Mouse (Mus musculus) thymus, postnatal 36 days (tissue): Measurements from ENCODE around the gene Cstf3.
"Not testable (repeated sequence)": the region's sequence is repeated elsewhere in the genome, so short reads cannot be mapped to it uniquely, and the experiment has no call there.

Source experiments
- DNase-seq, 2 experiments: peaks; one replicate each; pipeline ENCODE4 v3.0.0; 2022; ENCODE audit warnings: mixed read lengths in 2 of 2

The Cstf3 gene

GRCm38 (mm10) chr2:104590068-104590828 is at the start of gene Cstf3:
Gene Cstf3 (plus strand): TSS chr2:104590523.
- DNase-seq = peak; percentile 96 to 97

GRCm38 (mm10) chr2:104556711-104557110 is 33.6 kb upstream of the Cstf3 start:
- not testable (repeated sequence) for DNase-seq

- DNase-seq = no peak
These were observed 32.6 kb upstream of the Cstf3 start for GRCm38 (mm10) chr2:104557722-104558121.

GRCm38 (mm10) chr2:104558326-104558725 is 32.0 kb upstream of the Cstf3 start:
- no peak for DNase-seq

GRCm38 (mm10) chr2:104558938-104559337 is 31.4 kb upstream of the Cstf3 start:
- DNase-seq = no peak

GRCm38 (mm10) chr2:104559591-104560380 is 30.5 kb upstream of the Cstf3 start:
- DNase-seq = no peak

GRCm38 (mm10) chr2:104561386-104561785 is 28.9 kb upstream of the Cstf3 start:
- no peak for DNase-seq

GRCm38 (mm10) chr2:104561986-104562532 is 28.3 kb upstream of the Cstf3 start:
- DNase-seq = no peak

- DNase-seq = no peak
These were observed 18.3 kb upstream of the Cstf3 start for GRCm38 (mm10) chr2:104572066-104572465.

- no peak for DNase-seq
These were observed 14.1 kb upstream of the Cstf3 start for GRCm38 (mm10) chr2:104576216-104576615.

- DNase-seq = no peak
These were observed 12.3 kb upstream of the Cstf3 start for GRCm38 (mm10) chr2:104578021-104578420.

- no peak for DNase-seq
These were observed 11.3 kb upstream of the Cstf3 start for GRCm38 (mm10) chr2:104578836-104579604.

GRCm38 (mm10) chr2:104579784-104580446 is 10.4 kb upstream of the Cstf3 start:
- no peak for DNase-seq

- no peak for DNase-seq
These were observed 8.9 kb upstream of the Cstf3 start for GRCm38 (mm10) chr2:104581281-104581879.

GRCm38 (mm10) chr2:104583032-104583431 is 7.3 kb upstream of the Cstf3 start:
- DNase-seq = no peak

GRCm38 (mm10) chr2:104584226-104584625 is 6.1 kb upstream of the Cstf3 start:
- DNase-seq = no peak

- DNase-seq = no peak
These were observed 4.7 kb upstream of the Cstf3 start for GRCm38 (mm10) chr2:104585645-104586044.

- no peak for DNase-seq
These were observed 1.8 kb upstream of the Cstf3 start for GRCm38 (mm10) chr2:104588552-104588951.

- no peak for DNase-seq
These were observed 450 bp downstream of the Cstf3 start for GRCm38 (mm10) chr2:104590829-104591117.

- DNase-seq = no peak
These were observed 818 bp downstream of the Cstf3 start for GRCm38 (mm10) chr2:104591141-104591540.

- no peak for DNase-seq
These were observed 4.7 kb downstream of the Cstf3 start for GRCm38 (mm10) chr2:104595063-104595462.

- no peak for DNase-seq
These were observed 13.1 kb downstream of the Cstf3 start for GRCm38 (mm10) chr2:104603431-104603830.
